Comparison of ENCODE assay signal across 13 mouse cellular contexts in genomic region chr5:66817184-66817956, GRCm38 (mm10).
"Had no signal": no experiment of that assay in that cellular context is flagged by ENCODE, and none has a peak within 500 bp of the region (broad histone marks: within the 10 kb centered on the region; RNA-seq: fewer than 3 reads in every experiment).

No protein-coding gene starts in this region.

- ATAC-seq: midbrain, embryonic 16.5 days had no signal

- H3K4me3 ChIP-seq: layer of hippocampus, adult 2 months; limb, embryonic 10.5 days; liver, embryonic 15.5 days; midbrain, embryonic 12.5 days had no signal

- H3K27ac ChIP-seq: layer of hippocampus, adult 2 months; limb, embryonic 10.5 days; liver, embryonic 15.5 days; macrophage; midbrain, embryonic 12.5 days had no signal

- H3K4me2 ChIP-seq: liver, embryonic 11.5 days; liver, embryonic 15.5 days; midbrain, embryonic 12.5 days had no signal

- H3K9me3 ChIP-seq: limb, embryonic 10.5 days; liver, embryonic 15.5 days; midbrain, embryonic 12.5 days had no signal

- H3K36me3 ChIP-seq: limb, embryonic 10.5 days; liver, embryonic 15.5 days; midbrain, embryonic 12.5 days had no signal

- H3K4me1 ChIP-seq: liver, embryonic 15.5 days had no signal

- H3K27me3 ChIP-seq: liver, embryonic 15.5 days; midbrain, embryonic 12.5 days had no signal

- H3K9ac ChIP-seq: liver, embryonic 15.5 days; lung, embryonic 14.5 days; midbrain, embryonic 12.5 days had no signal

- DNase-seq: kidney, adult 18-20 months; kidney, postnatal 10 days; kidney, postnatal 4 days; lung, embryonic 14.5 days; right cerebral cortex, postnatal 14 days; thymus, postnatal 4 days had no signal
